Mouse (Mus musculus) spleen, adult 2 months (tissue): ENCODE measurements around the gene Map7. TPM values are rescaled to one million over a fixed set of nuclear protein-coding genes. Genes with fewer than 3 reads are reported as not detected.

ENCODE experiments used
- DNase-seq, 2 experiments: peaks; one replicate each; pipeline versions ENCODE4 v3.0.0 to v3.0.0-alpha.2; 2012 to 2021; ENCODE audit warnings: low spot score in 2 of 2, low read depth in 1 of 2
- H3K27ac ChIP-seq: fragments of 200-500 bp; 2 replicates; pipeline ENCODE4 v1.5.1; 2012; ENCODE audit warnings: low read length, inconsistent platforms; ENCODE audit not compliant: insufficient read depth
- H3K27me3 ChIP-seq: fragments of 200-500 bp; 2 replicates; pipeline ENCODE4 v1.6.1; 2012; ENCODE audit warnings: mild to moderate bottlenecking, moderate library complexity, low read length, inconsistent platforms; ENCODE audit not compliant: control insufficient read depth, insufficient read depth
- H3K36me3 ChIP-seq: fragments of 200-500 bp; 2 replicates; pipeline ENCODE4 v1.6.1; 2012; ENCODE audit warnings: mild to moderate bottlenecking, low read length, inconsistent platforms; ENCODE audit not compliant: control insufficient read depth, insufficient read depth
- H3K4me1 ChIP-seq: fragments of 200-500 bp; 2 replicates; pipeline ENCODE4 v1.6.1; 2011; ENCODE audit warnings: inconsistent platforms; ENCODE audit not compliant: control insufficient read depth, insufficient read depth, insufficient read length
- H3K4me3 ChIP-seq: fragments of 200-500 bp; 2 replicates; pipeline ENCODE4 v1.5.1; 2011; ENCODE audit warnings: mild to moderate bottlenecking, inconsistent platforms; ENCODE audit not compliant: insufficient read depth, insufficient read length; ENCODE audit errors: extremely low read depth
- CTCF ChIP-seq: fragments of 200-500 bp; IDR thresholded peaks from 2 replicates; pipeline ENCODE4 v1.5.1; 2011; ENCODE audit warnings: mild to moderate bottlenecking, inconsistent platforms; ENCODE audit not compliant: insufficient read depth, insufficient read length, insufficient replicate concordance; ENCODE audit errors: extremely low read depth
- POLR2A ChIP-seq: fragments of 200-500 bp; IDR thresholded peaks from 2 replicates; pipeline ENCODE4 v1.6.1; 2011; ENCODE audit warnings: low read depth, low read length, inconsistent platforms
- WGBS: fragments of 180-500 bp; shearing (Covaris S2); methylation state at CpG from one replicate; pipeline ENCODE4 v1.1.7; 2018; 5-methylcytosine and 5-hydroxymethylcytosine counted together
- polyA plus RNA-seq: library from polyadenylated mRNA; depleted of rRNA; stranded (reverse); fragments of >200 nt; gene quantifications from 2 replicates; pipeline ENCODE4 v1.2.3, GENCODE M21; 2012

Gene Map7
- polyA plus RNA-seq, 1 experiment, result 1.8 TPM

DNA sequence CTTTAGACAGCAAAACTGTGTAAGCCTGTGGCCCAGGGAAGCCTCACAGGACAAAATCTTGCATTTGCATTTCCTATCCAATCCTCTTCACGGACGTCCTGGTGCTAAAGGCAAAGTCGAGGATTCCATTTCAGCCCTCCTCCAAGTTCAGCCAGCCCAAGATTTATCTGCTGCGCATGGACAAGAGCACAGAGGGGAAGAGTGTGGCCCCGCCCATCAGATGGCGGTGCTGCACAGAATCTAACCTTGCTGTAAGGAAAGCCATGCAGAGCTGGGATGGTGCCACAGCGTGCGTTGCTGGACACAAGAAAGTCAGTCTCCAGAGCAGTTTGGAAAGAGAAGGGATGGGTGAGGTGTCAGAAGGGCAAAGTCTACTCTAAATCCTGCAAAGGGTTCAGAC is 12.6 kb downstream of the Map7 start:
- WGBS, result 79% methylated on average over 8 of the region's 8 CpGs
- H3K27ac ChIP-seq, result no peak overlapping the region
- H3K4me1 ChIP-seq, result no peaks in the 10 kb centered on the region
- TF ChIP-seq CTCF, result no peak
- TF ChIP-seq POLR2A, result no peak
- H3K36me3 ChIP-seq, result no peaks in the 10 kb centered on the region
- no peak overlapping the region for H3K4me3 ChIP-seq
- DNase-seq, result no peak
- H3K27me3 ChIP-seq, result no peaks in the 10 kb centered on the region

DNA sequence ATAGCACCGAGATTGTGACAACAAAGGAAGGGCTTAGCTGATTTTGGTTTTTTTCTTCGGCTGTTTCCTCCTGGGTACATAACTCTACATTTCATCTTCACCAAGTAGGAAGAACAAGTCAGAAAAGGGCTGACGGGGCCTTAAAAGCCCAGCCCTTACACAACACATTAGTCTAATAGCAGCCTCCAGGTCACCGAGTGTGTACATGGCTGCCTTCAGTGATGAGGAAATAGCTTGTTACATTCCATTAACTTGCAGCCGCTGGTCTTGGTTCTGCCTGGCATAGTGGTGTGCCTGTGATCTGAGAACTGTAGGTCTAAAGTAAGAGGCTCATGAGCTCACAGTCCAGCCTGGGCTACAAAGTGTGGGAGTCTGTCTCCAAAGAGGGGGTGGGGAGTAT is 16.5 kb downstream of the Map7 start:
- Histone ChIP-seq H3K36me3 (no peaks in the 10 kb centered on the region), H3K4me1 (no peaks in the 10 kb centered on the region), H3K27me3 (no peaks in the 10 kb centered on the region), H3K27ac (no peak overlapping the region), H3K4me3 (no peak overlapping the region)
- no peak for TF ChIP-seq POLR2A
- no peak for TF ChIP-seq CTCF
- DNase-seq, result no peak
- WGBS, result 89% methylated on average over 5 of the region's 5 CpGs

DNA sequence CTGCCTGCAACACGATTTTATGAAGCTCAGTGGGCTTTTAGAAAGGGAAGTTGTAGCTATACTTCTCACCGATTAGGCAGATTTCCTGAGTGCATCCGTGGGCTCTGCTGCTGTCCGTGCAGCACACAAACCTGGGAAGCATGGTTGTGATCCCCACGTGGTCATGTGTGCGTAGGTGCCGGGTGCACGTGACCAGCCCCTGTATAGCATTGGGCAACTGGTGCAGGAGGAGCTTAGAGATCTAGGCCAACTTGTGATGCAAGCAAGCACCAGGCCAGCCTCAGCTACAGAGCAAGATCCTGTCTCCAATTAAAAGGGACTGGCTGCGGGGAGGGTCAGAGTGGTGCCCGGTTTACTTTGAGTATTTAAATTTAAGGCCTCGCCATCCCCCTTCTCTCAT is 18.5 kb downstream of the Map7 start:
- H3K36me3 ChIP-seq, result no peaks in the 10 kb centered on the region
- no peak for DNase-seq
- 32% methylated on average over 11 of the region's 11 CpGs for WGBS
- no peak overlapping the region for H3K4me3 ChIP-seq
- no peak overlapping the region for H3K27ac ChIP-seq
- H3K4me1 ChIP-seq, result no peaks in the 10 kb centered on the region
- TF ChIP-seq CTCF (no peak), POLR2A (no peak)
- H3K27me3 ChIP-seq, result no peaks in the 10 kb centered on the region

DNA sequence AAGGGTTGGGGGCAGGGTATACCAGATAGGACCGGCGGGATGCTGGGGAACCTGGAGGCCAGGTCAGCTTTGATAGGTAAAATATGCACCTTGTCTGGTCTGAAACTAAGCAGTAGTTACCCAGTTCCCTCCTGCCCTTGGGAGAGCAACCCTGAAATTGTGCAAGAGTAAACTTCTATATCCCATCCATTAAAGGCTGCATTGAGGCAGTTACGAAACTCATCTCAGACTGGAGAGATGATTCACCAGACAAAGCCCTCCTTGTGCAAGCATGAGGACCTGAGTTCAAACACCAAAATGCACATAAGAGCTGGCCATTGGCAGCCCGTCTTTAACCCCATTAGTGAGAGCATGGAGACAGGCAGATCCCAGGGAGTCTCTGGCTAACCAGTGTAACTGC is 19.2 kb downstream of the Map7 start:
- no peak for DNase-seq
- TF ChIP-seq CTCF (no peak), POLR2A (no peak)
- Histone ChIP-seq H3K4me1 (no peaks in the 10 kb centered on the region), H3K27me3 (no peaks in the 10 kb centered on the region), H3K4me3 (no peak overlapping the region), H3K36me3 (no peaks in the 10 kb centered on the region), H3K27ac (no peak overlapping the region)
- 91% methylated on average over 4 of the region's 4 CpGs for WGBS

DNA sequence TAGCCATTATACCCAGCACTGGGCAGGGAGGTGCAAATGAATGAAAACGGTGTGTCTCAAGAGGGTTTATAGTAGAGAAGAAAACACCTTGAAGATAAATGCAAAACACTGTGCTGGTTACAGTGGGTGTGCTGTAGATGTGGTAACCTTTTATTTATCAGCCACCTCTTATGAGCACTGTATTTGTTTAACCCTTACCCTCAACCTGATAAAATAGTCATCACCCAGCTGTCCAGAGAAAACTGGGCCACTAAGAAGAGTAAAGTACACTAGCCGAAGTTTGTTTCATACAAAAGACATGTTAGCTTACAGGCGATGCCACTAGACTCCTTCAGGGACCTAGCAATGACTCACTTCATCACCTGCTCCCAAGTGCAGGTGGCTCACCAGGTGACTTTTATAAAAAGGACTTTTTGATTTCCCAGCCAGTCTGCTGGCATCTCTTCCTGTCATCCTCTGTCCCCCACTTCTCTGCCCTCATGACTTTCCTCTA is 21.0 kb downstream of the Map7 start:
- no peaks in the 10 kb centered on the region for H3K27me3 ChIP-seq
- no peaks in the 10 kb centered on the region for H3K36me3 ChIP-seq
- no peak overlapping the region for H3K27ac ChIP-seq
- no peak for TF ChIP-seq POLR2A
- TF ChIP-seq CTCF, result no peak
- 89% methylated on average over 3 of the region's 3 CpGs for WGBS
- H3K4me1 ChIP-seq, result no peaks in the 10 kb centered on the region
- no peak overlapping the region for H3K4me3 ChIP-seq
- DNase-seq, result no peak

DNA sequence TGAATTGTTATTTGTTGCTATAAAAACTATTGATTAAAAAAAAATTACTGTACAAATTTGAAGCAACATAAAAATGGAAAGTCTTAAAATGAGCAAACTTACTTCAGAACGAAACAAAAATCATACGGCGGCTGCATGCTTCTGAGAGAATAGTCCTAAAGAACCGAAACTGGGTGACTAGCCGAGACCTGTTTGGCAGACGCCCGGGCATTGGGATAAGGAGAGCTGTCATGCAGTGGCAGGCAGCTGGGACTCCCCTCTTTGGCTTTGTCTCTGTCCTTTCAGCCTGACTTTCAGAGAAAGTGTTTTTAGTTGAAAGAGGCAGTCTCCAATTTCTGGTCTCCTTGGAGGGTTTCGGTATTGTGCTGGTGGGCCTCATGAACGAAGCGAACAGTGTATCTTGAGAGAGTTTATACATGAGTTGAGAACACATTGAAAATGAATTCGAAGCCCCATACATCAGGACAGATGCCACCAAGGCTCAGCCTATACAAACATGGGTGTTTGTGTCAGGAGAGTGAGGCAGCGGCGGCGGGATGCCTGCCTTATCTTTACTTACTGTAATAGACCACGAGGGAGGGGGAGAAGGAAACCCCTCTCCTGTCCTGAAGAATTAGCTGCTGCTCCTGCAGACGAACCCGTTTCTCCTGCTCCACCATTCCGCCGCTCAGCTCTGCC is 21.8 kb downstream of the Map7 start:
- no peak for DNase-seq
- Histone ChIP-seq H3K4me1 (no peaks in the 10 kb centered on the region), H3K27me3 (no peaks in the 10 kb centered on the region), H3K4me3 (no peak overlapping the region), H3K36me3 (no peaks in the 10 kb centered on the region), H3K27ac (no peak overlapping the region)
- 56% methylated on average over 19 of the region's 19 CpGs for WGBS
- TF ChIP-seq POLR2A, result no peak
- TF ChIP-seq CTCF, result no peak

DNA sequence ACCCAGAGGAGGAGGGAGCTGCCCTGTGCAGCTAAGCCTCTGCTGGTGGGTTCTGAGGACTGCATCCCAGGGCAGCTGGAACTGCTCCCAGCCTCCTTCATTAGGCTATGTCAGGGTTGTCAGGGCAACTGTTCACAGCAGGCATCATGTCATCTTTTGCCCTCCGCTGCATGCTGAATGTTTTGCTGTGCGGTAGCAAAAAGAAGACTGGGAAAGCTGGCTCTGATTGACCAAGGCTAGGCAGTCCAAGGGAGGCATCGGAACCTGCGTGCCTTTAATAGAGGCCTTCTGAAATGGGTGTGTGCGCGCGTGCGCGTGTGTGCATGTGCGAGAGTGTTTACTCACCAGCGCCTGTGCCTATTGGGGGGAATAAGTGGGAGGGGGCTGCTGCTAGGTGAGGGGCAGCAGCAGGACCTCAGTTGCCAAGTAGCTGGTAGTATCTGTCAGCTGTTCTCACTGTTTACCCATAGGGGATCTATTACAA is 22.4 kb downstream of the Map7 start:
- TF ChIP-seq POLR2A (no peak), CTCF (no peak)
- Histone ChIP-seq H3K4me3 (no peak overlapping the region), H3K36me3 (no peaks in the 10 kb centered on the region), H3K27me3 (no peaks in the 10 kb centered on the region), H3K4me1 (no peaks in the 10 kb centered on the region), H3K27ac (no peak overlapping the region)
- 89% methylated on average over 11 of the region's 11 CpGs for WGBS
- DNase-seq, result no peak
